Mouse (Mus musculus): ENCODE measurements at regions not wholly inside any gene's neighbourhood (a gene's known extent, or its start where the extent isn't known, plus 50 kb on each side); places are given as distances from the start of the nearest gene placed in this dataset.

DNA sequence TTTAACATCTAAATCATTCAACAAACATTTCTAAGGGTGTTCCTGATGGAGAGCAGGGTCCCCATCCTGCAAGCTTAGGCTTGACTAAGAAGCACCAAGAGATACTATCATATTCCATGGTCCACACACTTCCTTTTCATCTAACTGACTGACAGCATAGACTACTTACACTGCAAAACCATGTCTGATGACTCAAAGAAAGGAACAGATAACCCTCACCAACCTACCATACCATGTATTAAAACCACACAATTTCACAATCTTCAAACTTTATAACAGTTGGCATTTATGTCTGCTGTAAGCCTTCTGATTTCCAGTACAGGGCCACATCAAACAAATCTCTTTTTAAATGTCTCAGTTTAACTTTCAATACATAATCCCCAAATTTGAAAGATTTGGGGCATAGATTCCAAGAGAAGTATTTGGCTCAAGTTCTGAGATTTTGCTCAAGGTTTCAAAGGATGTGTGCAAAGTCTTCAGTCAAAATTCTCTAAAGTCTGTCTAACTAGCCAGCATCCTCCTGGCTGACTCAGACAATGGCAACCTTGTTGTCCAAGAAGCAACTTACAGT, 962.0 kb downstream of the Ttll7 start:
- DNase-seq (ENCODE audit: low read depth) = no peak
- TF ChIP-seq CTCF (IDR thresholded peaks at IDR 0.05; ENCODE audit: borderline replicate concordance, extremely low read depth, insufficient read depth, insufficient read length) (no peak), POLR2A (IDR thresholded peaks at IDR 0.05; ENCODE audit: borderline replicate concordance, extremely low read depth, insufficient read depth, insufficient read length, poor library complexity, severe bottlenecking) (no peak)

- DNase-seq (ENCODE audit: low read depth) = peak; percentile 20
- TF ChIP-seq CTCF (IDR thresholded peaks at IDR 0.05; ENCODE audit: borderline replicate concordance, extremely low read depth, insufficient read depth, insufficient read length) = no peak
- no peak for TF ChIP-seq POLR2A (IDR thresholded peaks at IDR 0.05; ENCODE audit: borderline replicate concordance, extremely low read depth, insufficient read depth, insufficient read length, poor library complexity, severe bottlenecking)
These were observed 950.4 kb downstream of the Ttll7 start for GRCm38 (mm10) chr3:147802546-147802945.

DNA sequence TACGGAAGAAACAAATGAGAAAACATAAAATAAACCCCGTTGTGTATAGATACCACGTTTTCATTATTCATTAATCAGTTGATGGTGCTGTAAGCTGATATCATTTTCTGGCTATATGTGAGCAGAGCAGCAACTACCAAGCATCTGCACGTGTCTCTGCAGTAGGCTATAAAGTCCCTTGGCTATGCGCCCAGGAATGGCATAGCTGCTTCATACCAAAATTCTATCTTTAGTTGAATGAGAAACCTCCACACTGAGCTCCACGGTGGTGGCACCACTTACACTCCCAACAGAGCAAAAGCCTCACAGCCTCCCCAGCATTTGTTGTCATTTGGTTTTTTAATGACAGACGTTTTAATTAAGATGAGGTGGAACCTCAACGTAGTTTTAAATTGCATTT, 944.4 kb downstream of the Ttll7 start:
- peak; percentile 29 for DNase-seq (ENCODE audit: low read depth)
- no peak for TF ChIP-seq POLR2A (IDR thresholded peaks at IDR 0.05; ENCODE audit: borderline replicate concordance, extremely low read depth, insufficient read depth, insufficient read length, poor library complexity, severe bottlenecking)
- no peak for TF ChIP-seq CTCF (IDR thresholded peaks at IDR 0.05; ENCODE audit: borderline replicate concordance, extremely low read depth, insufficient read depth, insufficient read length)

GRCm38 (mm10) chr3:147795116-147795515, 942.9 kb downstream of the Ttll7 start:
- TF ChIP-seq POLR2A (IDR thresholded peaks at IDR 0.05; ENCODE audit: borderline replicate concordance, extremely low read depth, insufficient read depth, insufficient read length, poor library complexity, severe bottlenecking) (no peak), CTCF (IDR thresholded peaks at IDR 0.05; ENCODE audit: borderline replicate concordance, extremely low read depth, insufficient read depth, insufficient read length) (no peak)
- no peak for DNase-seq (ENCODE audit: low read depth)

DNA sequence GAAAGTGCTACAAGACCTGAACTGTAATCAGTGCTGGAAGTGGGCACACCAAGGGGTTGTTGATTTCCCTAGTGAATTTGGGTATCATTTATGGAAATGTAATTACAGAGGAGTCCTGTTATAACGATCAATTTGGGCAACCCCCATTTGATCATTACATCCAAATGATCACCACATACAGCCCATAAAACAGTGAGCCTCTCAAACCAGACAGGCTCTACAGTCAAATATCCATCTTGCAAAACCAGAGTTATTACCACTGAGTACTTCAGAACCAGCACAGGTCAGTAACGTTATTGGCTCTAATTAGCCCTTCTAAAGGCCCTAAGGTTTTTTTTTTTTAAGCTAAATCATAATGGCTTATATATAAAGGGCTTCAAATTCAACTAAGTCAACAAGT, 934.4 kb downstream of the Ttll7 start:
- DNase-seq (ENCODE audit: low read depth) = no peak
- TF ChIP-seq CTCF (IDR thresholded peaks at IDR 0.05; ENCODE audit: borderline replicate concordance, extremely low read depth, insufficient read depth, insufficient read length) = no peak
- TF ChIP-seq POLR2A (IDR thresholded peaks at IDR 0.05; ENCODE audit: borderline replicate concordance, extremely low read depth, insufficient read depth, insufficient read length, poor library complexity, severe bottlenecking) = no peak

- TF ChIP-seq CTCF (IDR thresholded peaks at IDR 0.05; ENCODE audit: borderline replicate concordance, extremely low read depth, insufficient read depth, insufficient read length) = no peak
- DNase-seq (ENCODE audit: low read depth) = peak; percentile 40
These were observed 898.6 kb downstream of the Ttll7 start for GRCm38 (mm10) chr3:147750842-147751191.

- TF ChIP-seq POLR2A (IDR thresholded peaks at IDR 0.05; ENCODE audit: borderline replicate concordance, extremely low read depth, insufficient read depth, insufficient read length, poor library complexity, severe bottlenecking) (no peak), CTCF (IDR thresholded peaks at IDR 0.05; ENCODE audit: borderline replicate concordance, extremely low read depth, insufficient read depth, insufficient read length) (no peak)
- DNase-seq (ENCODE audit: low read depth) = peak; percentile 86
These were observed 898.0 kb downstream of the Ttll7 start for GRCm38 (mm10) chr3:147749939-147750841.

GRCm38 (mm10) chr3:147749442-147749841, 897.3 kb downstream of the Ttll7 start:
- TF ChIP-seq CTCF (IDR thresholded peaks at IDR 0.05; ENCODE audit: borderline replicate concordance, extremely low read depth, insufficient read depth, insufficient read length) (no peak), POLR2A (IDR thresholded peaks at IDR 0.05; ENCODE audit: borderline replicate concordance, extremely low read depth, insufficient read depth, insufficient read length, poor library complexity, severe bottlenecking) (no peak)
- DNase-seq (ENCODE audit: low read depth) = peak; percentile 86

GRCm38 (mm10) chr3:147736673-147737439, 884.7 kb downstream of the Ttll7 start:
- TF ChIP-seq CTCF (IDR thresholded peaks at IDR 0.05; ENCODE audit: borderline replicate concordance, extremely low read depth, insufficient read depth, insufficient read length) = peak; percentile 10; the same call in 1 of the 2 replicates
- no peak for TF ChIP-seq POLR2A (IDR thresholded peaks at IDR 0.05; ENCODE audit: borderline replicate concordance, extremely low read depth, insufficient read depth, insufficient read length, poor library complexity, severe bottlenecking)
- DNase-seq (ENCODE audit: low read depth) = peak; percentile 59

GRCm38 (mm10) chr3:147716391-147716790, 864.2 kb downstream of the Ttll7 start:
- TF ChIP-seq CTCF (IDR thresholded peaks at IDR 0.05; ENCODE audit: borderline replicate concordance, extremely low read depth, insufficient read depth, insufficient read length) = no peak
- no peak for TF ChIP-seq POLR2A (IDR thresholded peaks at IDR 0.05; ENCODE audit: borderline replicate concordance, extremely low read depth, insufficient read depth, insufficient read length, poor library complexity, severe bottlenecking)
- peak; percentile 49 for DNase-seq (ENCODE audit: low read depth)

- no peak for DNase-seq (ENCODE audit: low read depth)
- TF ChIP-seq POLR2A (IDR thresholded peaks at IDR 0.05; ENCODE audit: borderline replicate concordance, extremely low read depth, insufficient read depth, insufficient read length, poor library complexity, severe bottlenecking) (no peak), CTCF (IDR thresholded peaks at IDR 0.05; ENCODE audit: borderline replicate concordance, extremely low read depth, insufficient read depth, insufficient read length) (no peak)
These were observed 855.2 kb downstream of the Ttll7 start for GRCm38 (mm10) chr3:147707401-147707801.
